Mouse (Mus musculus): ENCODE data around the gene Meis1. TPM values are rescaled to one million over a fixed set of nuclear protein-coding genes. Genes with fewer than 3 reads are reported as not detected.

Gene Meis1
- polyA plus RNA-seq, 1 experiment from 2014 or later: 24.5 TPM

DNA sequence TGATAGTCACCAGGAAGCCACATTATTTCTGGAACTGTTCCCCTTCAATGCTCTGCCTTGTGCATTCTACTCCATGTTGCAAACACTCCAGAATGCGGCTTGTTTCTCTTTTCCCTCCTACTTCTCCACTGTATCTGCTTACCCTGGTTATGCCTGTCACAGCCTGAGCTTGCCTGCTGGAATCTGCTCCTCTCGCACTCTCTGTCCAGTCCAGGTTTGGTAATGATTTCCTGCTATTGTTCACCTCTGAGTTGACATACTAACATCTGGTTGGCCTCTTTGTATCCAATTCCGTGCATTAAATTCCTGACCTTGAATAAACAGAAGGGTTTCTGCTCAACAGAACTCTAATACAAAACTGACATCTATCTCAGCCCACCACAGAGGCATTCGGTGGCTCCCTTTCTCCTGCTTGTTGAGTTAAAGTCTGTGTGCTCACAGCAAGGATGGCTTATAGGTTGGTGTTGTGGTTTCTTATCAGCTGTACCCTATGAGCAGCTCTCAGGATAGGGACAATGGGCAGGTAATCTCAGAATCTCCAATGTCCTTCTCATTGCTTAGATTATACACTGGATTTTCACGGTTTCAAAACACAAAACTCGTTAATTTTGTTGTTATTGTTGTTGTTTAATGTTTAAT lies 152.5 kb downstream of the Meis1 start:
- Histone ChIP-seq H3K36me3 (no peaks in the 10 kb centered on the region), H3K4me1 (peaks cover 3% of the 10 kb centered on the region), H3K4me3 (no peak overlapping the region), H3K27ac (no peak overlapping the region), H3K27me3 (peaks cover 52% of the 10 kb centered on the region), H3K9ac (no peak overlapping the region), H3K4me2 (replicated peaks) (no peak overlapping the region), H3K9me3 (0 out of 2 replicates have a peak, but pooled peaks cover 6% of the 10 kb centered on the region)
- 46% methylated on average over 6 of the region's 6 CpGs for WGBS
- ATAC-seq (ENCODE audit: low FRiP score, low read depth): no peak

DNA sequence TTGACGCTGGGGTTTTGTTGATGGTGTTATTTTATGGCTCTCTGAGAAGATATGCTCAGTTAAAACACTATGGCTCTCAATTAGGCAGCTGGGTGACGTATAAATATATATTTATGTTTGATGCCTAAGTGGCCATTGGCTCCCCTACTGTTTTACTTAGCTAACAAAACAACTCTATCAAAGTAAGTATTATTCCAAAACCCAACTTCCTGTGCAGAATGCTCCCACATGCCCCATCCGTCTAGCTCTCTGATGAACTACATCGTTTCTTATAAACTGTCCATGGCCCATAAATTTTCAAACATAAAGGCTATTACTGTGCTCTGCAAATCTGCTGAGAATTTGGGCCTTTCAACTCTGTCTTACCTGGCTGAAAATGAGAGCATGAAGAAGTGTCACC lies 168.0 kb downstream of the Meis1 start:
- Histone ChIP-seq H3K4me2 (replicated peaks) (no peak overlapping the region), H3K9ac (no peak overlapping the region), H3K36me3 (no peaks in the 10 kb centered on the region), H3K4me3 (no peak overlapping the region), H3K9me3 (no peaks in the 10 kb centered on the region), H3K4me1 (0 out of 2 replicates have a peak, but pooled peaks cover 3% of the 10 kb centered on the region), H3K27me3 (no peaks in the 10 kb centered on the region; the same call in 1 of the 2 replicates), H3K27ac (no peak overlapping the region)
- 39% methylated on average over 4 of the region's 4 CpGs for WGBS
- no peak for ATAC-seq (ENCODE audit: low FRiP score, low read depth)

GRCm38 (mm10) chr11:18847650-18848049 lies 171.1 kb downstream of the Meis1 start:
- Histone ChIP-seq H3K4me1 (0 out of 2 replicates have a peak, but pooled peaks cover 3% of the 10 kb centered on the region), H3K27me3 (no peaks in the 10 kb centered on the region; the same call in 1 of the 2 replicates), H3K9ac (no peak overlapping the region), H3K9me3 (no peaks in the 10 kb centered on the region), H3K27ac (no peak overlapping the region), H3K36me3 (no peaks in the 10 kb centered on the region), H3K4me3 (no peak overlapping the region), H3K4me2 (replicated peaks) (no peak overlapping the region)
- ATAC-seq (ENCODE audit: low FRiP score, low read depth): no peak
- WGBS: 92% methylated on average over 3 of the region's 3 CpGs

DNA sequence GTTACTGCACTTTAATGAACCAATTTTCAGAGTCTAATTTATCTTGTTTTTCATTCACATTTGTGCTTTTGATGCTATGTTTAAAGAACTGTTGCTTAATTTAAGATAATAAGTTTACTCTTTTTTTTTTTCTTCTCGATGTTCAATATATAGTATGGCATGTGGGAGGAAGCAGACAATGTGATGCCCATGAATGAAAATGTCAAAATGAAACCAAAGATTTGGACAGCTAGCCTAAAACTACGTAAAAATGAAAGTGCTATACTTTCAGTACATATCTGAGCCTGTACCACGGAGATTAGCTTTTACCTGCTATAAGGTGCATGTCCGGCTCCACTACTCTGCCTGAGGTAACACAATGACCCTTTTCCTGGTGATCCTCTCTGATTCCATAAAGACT lies 172.3 kb downstream of the Meis1 start:
- no peak for ATAC-seq (ENCODE audit: low FRiP score, low read depth)
- Histone ChIP-seq H3K9ac (no peak overlapping the region), H3K4me3 (no peak overlapping the region), H3K4me2 (replicated peaks) (no peak overlapping the region), H3K27me3 (no peaks in the 10 kb centered on the region; the same call in 1 of the 2 replicates), H3K4me1 (0 out of 2 replicates have a peak, but pooled peaks cover 3% of the 10 kb centered on the region), H3K9me3 (no peaks in the 10 kb centered on the region), H3K27ac (no peak overlapping the region), H3K36me3 (no peaks in the 10 kb centered on the region)
- 84% methylated on average over 4 of the region's 4 CpGs for WGBS

DNA sequence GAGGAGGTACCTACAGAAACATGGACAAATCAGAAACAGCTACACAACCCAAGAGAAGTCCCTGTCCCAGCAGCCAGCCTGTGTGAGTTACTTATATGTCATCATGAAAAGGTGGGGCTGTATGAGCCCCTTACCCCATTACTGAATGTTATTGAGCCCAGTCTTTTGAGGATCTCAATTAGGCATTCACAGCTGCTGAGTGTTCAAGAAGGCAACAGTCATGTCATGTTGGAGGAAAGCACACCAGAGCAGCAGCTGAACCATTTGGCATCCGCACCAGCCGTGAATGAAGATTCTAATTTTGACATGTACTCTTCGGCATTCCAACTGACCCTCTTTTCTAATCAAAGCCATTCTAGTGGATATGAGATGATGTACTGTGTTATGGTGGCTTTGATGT lies 172.9 kb downstream of the Meis1 start:
- Histone ChIP-seq H3K27ac (no peak overlapping the region), H3K9ac (no peak overlapping the region), H3K4me2 (replicated peaks) (no peak overlapping the region), H3K36me3 (no peaks in the 10 kb centered on the region), H3K27me3 (no peaks in the 10 kb centered on the region; the same call in 1 of the 2 replicates), H3K4me3 (no peak overlapping the region), H3K4me1 (0 out of 2 replicates have a peak, but pooled peaks cover 3% of the 10 kb centered on the region), H3K9me3 (no peaks in the 10 kb centered on the region)
- 74% methylated on average over 3 of the region's 3 CpGs for WGBS
- peak; percentile 64; the same call in 1 of the 2 replicates for ATAC-seq (ENCODE audit: low FRiP score, low read depth)

- Histone ChIP-seq H3K36me3 (no peaks in the 10 kb centered on the region), H3K4me2 (replicated peaks) (no peak overlapping the region), H3K4me3 (no peak overlapping the region), H3K27me3 (no peaks in the 10 kb centered on the region; the same call in 1 of the 2 replicates), H3K27ac (no peak overlapping the region), H3K9ac (no peak overlapping the region), H3K4me1 (0 out of 2 replicates have a peak, but pooled peaks cover 3% of the 10 kb centered on the region), H3K9me3 (no peaks in the 10 kb centered on the region)
- ATAC-seq (ENCODE audit: low FRiP score, low read depth): peak; percentile 89
- 43% methylated on average over 6 of the region's 6 CpGs for WGBS
Observed at GRCm38 (mm10) chr11:18845466-18845865, 173.3 kb downstream of the Meis1 start.

DNA sequence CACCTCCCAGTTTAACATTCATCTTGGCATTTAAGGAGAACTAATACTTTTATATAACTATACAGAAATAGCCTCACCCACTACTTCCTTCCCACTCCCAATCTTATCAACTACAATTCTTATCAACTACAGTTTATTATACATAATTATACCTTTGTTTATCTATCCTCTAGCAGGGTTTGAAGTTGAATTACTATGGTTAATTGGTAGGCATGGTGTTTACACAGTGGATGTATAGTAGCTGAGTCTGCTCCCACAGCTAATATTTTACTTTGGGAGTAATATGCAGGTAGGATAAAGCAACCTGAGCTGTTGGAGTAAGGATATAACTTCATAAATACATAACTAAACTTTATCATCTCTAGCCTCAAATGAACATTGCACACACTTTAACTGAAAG lies 188.7 kb downstream of the Meis1 start:
- H3K4me3 ChIP-seq: no peak overlapping the region
- H3K27ac ChIP-seq: no peak overlapping the region
- no peaks in the 10 kb centered on the region for H3K27me3 ChIP-seq
- no peaks in the 10 kb centered on the region for H3K9me3 ChIP-seq
- H3K9ac ChIP-seq: no peak overlapping the region
- H3K4me1 ChIP-seq: no peaks in the 10 kb centered on the region
- no peak for ATAC-seq (ENCODE audit: low FRiP score, low read depth)
- no peaks in the 10 kb centered on the region for H3K36me3 ChIP-seq
- no peak overlapping the region for H3K4me2 ChIP-seq (replicated peaks)
